Mouse (Mus musculus): ENCODE data around the gene Clec16a. TPM values are rescaled to one million over a fixed set of nuclear protein-coding genes. Genes with fewer than 3 reads are reported as not detected.

Clec16a gene
- total RNA-seq (2021): 10 to 100 TPM; 74.1 to 76.7 TPM
- long read RNA-seq, experiment 1, full-length matches to known transcripts: 1 of 67 reads
- long read RNA-seq, experiment 1, partial matches to known transcripts: 16 of 67 reads
- long read RNA-seq, experiment 1, other reads (novel, unspliced or antisense): 50 of 67 reads
- long read RNA-seq, experiment 2, partial matches to known transcripts: 9 of 46 reads
- long read RNA-seq, experiment 2, other reads (novel, unspliced or antisense): 37 of 46 reads

DNA sequence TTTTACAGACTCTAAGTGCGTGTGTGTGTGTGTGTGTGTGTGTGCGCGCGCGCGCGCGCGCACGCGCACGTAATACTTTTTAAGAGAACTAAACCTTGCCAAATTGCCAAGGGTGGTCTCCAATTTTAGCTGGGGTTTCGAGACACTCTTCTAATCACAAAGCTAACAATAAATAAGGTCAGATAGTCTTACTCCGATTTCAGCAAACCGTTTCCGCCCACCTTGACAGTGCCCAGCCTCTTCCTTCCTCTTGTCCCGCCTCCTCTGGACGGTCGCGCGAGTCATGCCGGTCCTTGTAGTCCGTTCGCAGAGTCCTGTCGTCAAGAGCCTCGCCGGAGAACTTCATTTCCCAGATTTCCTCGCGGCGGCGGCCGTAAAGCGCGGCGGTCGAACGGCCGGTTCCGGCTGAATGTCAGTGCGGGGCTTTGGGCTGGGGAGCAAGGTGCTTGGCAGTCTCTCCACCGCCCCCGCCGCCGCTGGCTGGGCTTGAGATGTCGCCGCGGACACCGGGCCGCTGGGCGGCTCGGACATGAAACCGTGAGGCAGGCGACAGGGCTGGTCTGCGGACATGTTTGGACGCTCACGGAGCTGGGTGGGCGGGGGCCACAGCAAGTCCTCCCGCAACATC is at the start of gene Clec16a:
TSS of gene Clec16a (plus strand) at position 345 of the 628 bp plus-strand sequence.
- peak; percentile 96 to 97 for DNase-seq (ENCODE audit: low spot score in 2 of 2)
- intact Hi-C loops (cut with DNase I): no loop called here

DNA sequence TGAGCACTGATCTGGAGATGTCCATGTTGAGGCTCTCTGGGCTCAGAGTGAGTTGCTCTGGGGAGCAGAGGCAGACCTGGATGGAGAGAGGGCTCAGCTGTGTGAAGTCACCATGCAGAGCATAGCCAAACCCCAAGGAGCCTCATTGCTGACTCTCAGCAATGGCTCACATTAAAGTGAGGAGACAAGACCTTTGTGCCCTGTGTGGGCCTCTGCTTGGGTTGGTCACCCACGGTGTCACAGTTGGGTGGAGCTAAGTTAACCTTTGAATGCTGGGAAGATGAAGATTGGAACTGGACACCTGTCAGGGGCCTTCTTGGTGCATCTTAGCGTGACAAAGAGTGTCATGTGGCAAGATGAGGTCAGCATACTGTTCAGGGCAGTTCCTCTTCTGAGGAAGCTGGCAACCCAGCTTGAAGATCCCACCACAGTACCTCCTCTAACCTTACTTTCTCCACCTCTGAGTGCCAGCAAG is 49.3 kb upstream of the Clec16a start:
- DNase-seq (ENCODE audit: low spot score in 2 of 2): no peak
- intact Hi-C loops (cut with DNase I): no loop called here

DNA sequence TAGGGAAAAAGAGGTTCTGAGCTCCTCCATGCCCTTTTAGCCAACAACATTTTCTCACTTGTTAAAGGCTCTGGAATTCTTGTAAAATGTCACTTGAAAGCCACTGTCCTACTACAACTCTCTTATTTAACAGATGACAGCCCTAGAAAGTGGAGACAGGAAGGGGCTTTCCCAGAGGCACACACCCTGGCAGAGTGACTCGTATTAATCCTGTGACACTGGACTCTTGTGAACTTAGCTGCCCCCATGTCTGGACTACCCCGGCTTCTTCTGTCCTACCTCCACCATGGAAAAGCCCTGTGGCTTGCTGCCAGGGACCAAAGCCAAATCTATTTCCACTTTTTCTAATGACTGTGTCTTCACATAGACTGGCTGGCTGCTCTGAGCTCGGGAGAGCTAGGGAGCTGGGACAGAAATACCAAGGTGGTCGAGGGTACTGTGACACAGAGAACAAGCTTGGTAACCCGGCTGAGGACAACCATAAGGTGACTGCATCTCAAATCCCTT is 47.0 kb upstream of the Clec16a start:
- no peak for DNase-seq (ENCODE audit: low spot score in 2 of 2)
- intact Hi-C loops (cut with DNase I): no loop called here

DNA sequence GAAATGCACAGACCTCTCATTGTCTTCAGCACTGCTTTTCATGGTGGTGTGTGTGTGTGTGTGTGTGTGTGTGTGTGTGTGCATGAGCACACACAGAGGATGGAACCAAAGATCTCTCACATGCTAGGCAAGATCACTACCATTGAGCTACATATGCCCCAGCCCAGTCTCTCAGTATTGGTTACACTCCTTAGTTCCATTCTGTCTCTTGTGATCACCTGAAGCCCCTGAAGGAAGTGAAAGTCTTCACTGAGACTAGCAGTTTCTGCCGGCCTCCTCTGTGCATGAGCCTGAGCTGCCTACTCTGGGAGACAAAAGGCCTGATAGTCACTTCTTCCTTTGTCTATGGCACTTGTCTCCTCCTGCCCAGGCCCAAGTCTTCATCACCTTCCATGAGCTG is 46.0 kb upstream of the Clec16a start:
- intact Hi-C loops (cut with DNase I): no loop called here
- no peak for DNase-seq (ENCODE audit: low spot score in 2 of 2)

DNA sequence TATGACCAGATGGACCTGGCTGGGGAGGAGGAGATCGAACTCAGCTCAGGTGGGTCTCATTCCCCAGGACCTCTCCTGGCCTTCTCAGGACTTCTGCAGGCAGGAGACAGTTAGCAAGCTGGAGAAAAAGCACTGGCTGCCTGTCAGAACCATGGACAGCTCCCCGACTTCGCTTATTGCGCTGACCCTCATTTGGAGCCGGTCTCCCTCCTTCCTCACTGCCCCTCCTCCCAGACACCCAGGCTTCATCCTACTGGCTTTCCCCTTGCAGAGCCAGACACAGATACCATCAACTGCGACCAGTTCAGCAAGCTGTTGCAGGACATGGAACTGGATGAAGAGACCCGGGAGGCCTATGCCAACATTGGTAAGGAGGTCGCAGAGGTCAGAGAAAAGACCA is 43.3 kb upstream of the Clec16a start:
- intact Hi-C loops (cut with DNase I): no loop called here

DNA sequence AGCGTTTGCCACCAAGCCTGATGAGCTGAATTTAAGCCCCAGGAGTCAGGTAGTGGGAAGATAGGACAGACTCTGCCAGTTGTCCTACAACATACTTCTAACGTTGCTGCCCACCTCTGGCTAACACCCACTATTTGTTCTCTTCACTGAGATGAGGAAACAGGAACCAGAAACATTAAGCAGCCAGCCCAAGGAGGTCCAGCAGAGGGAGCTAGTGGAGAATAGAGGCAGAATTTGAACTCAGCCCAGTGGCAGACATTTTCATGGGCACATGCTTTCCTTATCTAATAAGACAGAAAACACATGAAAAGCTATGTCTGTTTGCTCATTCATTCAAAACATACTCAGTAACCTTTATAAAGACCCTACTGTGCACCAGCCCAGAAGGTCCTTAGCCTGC is 42.1 kb upstream of the Clec16a start:
- no peak for DNase-seq (ENCODE audit: low spot score in 2 of 2)
- intact Hi-C loops (cut with DNase I): no loop called here

More for the DNA sequence above, 43.3 kb upstream of the Clec16a start:
- no peak for DNase-seq (ENCODE audit: low spot score in 2 of 2)

DNA sequence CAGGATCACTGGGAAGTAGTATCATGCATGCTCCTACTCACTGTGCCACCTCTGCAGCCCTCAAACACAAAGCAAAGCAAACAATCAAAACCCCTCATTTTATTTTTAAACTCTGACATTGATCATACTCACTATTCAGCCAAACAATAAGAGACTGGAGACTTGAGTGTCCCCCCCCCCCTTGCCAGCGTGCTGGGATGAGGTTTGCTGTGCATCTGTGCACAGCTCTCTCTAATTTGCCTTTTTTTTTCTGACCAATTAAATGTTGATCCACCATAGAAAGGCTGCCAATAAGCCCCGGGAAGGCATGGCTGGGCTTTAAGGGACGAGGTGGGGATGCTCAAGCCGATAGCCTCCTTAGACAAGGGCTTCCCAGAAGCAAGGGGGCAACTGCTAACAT is 37.7 kb upstream of the Clec16a start:
- no peak for DNase-seq (ENCODE audit: low spot score in 2 of 2)
- intact Hi-C loops (cut with DNase I): no loop called here

DNA sequence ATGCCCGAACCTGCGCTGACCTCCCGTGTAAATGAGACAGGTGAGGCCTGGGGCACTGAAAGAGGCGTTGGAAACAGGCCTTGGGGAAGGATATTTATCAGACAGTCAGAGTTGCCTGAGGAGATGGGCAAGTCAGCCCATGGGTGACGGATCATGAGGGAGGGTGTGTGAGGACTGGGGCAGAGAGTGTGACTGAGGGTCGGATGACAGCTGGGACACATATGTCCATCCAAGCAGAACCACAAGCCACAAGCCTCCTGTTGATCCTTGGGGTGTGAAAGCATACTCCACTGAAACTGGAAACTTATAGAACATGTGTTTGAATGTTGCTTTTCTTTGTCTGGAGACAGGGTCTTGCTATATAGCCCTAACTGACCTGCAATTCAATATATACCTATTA is 36.4 kb upstream of the Clec16a start:
- no peak for DNase-seq (ENCODE audit: low spot score in 2 of 2)

DNA sequence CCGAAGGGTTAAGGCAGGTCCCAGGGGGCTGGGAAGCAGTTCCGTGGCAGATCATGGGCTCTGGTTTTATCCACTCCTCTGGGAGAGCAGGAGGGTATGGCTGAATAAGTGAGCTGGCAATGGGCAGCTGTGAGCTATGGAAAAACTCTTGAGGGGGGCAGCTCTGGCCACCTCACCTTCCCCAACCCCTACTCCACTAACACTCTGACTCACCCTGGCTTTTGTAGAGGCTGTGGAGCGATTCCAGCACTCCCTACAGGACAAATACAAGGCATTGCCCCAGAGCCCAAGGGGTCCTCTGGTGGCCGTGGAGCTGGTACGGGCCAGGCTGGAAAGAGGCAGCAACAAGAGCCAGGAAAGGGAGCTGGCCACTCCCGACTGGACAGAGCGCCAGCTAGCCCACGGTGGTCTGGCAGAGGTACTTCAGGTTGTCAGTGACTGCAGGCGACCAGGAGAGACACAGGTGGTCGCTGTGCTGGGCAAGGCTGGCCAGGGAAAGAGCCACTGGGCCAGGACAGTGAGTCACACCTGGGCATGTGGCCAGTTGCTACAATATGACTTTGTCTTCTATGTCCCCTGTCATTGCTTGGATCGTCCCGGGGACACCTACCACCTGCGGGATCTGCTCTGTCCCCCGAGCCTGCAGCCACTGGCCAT is 34.5 kb upstream of the Clec16a start:
- intact Hi-C loops (cut with DNase I): no loop called here
- no peak for DNase-seq (ENCODE audit: low spot score in 2 of 2)

More for the DNA sequence above, 36.4 kb upstream of the Clec16a start:
- intact Hi-C loops (cut with DNase I): loop anchor here (2.0 kb wide), 1 partner anchor 30 kb away; no protein-coding TSS in a partner anchor

DNA sequence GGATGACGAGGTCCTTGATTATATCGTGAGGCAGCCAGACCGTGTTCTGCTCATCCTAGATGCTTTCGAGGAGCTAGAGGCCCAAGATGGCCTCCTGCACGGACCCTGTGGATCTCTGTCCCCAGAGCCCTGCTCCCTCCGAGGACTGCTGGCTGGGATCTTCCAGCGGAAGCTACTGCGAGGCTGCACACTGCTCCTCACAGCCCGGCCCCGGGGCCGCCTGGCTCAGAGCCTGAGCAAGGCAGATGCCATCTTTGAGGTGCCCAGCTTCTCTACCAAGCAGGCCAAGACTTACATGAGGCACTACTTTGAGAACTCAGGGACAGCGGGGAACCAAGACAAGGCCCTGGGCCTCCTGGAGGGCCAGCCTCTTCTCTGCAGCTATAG is 34.0 kb upstream of the Clec16a start:
- no peak for DNase-seq (ENCODE audit: low spot score in 2 of 2)
- intact Hi-C loops (cut with DNase I): no loop called here

DNA sequence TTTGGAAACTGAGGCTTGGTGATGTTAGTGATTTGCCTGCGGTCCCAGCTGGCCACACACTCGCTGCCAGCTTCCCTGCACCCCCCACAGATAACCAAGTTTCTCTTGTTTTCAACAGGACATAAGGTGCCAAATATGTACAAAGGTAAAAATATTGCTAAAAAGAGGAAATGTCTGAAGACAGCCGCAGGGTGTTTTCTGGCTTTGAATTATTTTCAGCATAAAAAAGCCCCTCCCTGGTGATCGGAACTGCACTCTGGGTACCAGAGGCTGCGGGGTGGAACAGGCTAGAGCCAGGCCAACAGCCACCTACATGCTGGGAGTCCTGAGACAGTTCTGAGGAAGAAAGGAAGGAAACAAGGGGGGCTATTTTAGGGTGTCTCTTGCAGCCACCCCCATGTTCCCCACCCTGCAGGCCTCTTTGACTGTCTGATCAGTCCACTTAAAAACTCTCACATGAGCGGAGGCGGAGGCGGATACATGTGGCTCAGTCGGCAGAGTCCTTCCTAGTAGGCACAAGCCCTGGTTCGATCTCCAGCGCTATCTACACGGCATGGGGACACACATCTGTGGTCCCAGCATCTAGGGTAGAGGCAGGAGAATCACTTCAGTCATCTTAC is 29.1 kb upstream of the Clec16a start:
- intact Hi-C loops (cut with DNase I): no loop called here

DNA sequence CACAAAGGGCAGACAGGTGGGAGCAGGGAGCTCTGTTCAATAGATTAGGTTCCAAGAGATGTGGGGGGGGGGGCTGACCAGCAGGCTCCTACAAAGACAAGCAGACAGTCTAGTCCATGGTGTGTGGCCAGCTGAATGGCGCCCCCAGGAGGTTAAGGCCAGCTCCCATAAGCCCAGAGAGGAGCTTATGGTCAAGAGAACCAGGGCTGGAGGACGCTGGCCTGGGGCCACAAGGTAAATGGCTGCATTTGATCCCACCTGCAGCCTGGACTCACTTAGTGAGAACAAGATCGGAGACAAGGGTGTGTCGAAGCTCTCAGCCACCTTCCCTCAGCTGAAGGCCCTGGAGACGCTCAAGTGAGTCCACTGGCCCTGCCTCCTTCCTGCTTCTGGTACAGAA is 27.1 kb upstream of the Clec16a start:
- intact Hi-C loops (cut with DNase I): no loop called here
- DNase-seq (ENCODE audit: low spot score in 2 of 2): no peak

More for the DNA sequence above, 29.1 kb upstream of the Clec16a start:
- DNase-seq (ENCODE audit: low spot score in 2 of 2): no peak

DNA sequence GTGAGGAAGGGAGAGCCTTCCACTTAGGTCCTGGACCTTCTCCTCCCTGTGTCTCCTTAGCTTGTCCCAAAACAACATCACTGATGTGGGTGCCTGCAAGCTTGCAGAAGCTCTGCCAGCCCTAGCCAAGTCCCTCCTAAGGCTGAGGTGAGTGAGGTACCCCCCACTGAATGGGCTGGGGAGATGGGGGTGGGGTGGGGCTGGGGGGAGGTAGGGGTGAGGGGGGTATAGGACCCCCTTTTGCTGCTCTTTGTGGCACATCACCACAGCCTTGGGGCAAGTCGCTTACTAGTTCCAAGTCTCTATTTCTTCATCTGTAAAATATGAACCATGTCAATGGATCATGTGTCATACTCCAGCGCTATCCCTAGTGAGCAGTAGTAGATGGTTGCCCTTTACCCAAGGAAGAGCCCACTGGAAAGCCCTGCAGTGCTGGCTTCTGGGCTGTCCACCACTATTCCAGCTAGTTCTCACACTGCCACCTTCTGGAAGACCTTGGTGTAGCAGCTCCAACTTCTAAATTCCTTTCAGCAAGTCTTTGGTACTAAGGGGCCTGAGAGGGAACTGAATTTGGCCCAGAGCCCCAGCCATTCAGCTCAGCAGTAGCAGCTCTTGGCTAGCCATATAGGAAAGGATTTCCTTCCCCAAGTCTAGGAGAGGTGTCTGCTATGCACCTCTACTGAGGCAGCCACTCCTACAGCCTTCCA is 24.1 kb upstream of the Clec16a start:
- intact Hi-C loops (cut with DNase I): loop anchor here (2.0 to 10.0 kb wide), 3 partner anchors 104 to 436 kb away; no protein-coding TSS in a partner anchor
- DNase-seq (ENCODE audit: low spot score in 2 of 2): peak; percentile 87 to 90

DNA sequence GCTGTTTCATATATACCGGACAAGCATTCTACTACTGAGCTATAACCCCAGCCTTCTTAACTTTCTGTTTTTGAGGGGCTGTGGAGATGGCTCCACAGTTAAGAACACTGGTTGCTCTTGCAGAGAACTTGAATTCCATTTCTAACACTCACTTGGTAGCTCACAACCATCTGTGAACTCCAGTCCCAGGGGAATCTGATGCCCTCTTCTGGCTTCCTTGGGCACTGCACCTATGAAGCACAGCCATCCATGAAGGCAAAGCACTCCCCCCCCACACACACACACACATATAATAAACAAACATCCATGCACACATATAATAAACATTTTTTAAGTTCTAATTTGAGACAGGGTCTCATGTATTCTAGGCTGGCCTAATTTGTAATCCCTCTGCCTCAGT is 22.3 kb upstream of the Clec16a start:
- intact Hi-C loops (cut with DNase I): loop anchor here (5.0 to 10.0 kb wide), 2 partner anchors 246 to 438 kb away; no protein-coding TSS in a partner anchor
- DNase-seq (ENCODE audit: low spot score in 2 of 2): peak; percentile 80 to 83

DNA sequence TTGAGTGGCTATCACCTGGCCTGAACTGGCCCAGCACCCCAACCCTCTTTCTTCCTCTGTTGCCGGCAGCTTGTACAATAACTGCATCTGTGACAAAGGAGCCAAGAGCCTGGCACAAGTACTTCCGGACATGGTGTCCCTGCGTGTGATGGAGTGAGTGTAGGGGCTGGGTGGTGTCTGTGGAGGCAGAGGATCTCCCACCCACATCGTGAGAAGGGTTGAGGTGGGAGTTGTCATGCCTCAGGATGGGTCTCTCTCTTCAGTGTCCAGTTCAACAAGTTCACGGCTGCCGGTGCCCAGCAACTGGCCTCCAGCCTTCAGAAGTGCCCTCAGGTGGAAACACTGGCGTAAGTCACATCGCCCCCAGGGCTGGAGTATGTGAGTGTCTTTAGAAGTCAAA is 21.5 kb upstream of the Clec16a start:
- DNase-seq (ENCODE audit: low spot score in 2 of 2): no peak
- intact Hi-C loops (cut with DNase I): loop anchor here (5.0 to 10.0 kb wide), 2 partner anchors 246 to 439 kb away; no protein-coding TSS in a partner anchor

DNA sequence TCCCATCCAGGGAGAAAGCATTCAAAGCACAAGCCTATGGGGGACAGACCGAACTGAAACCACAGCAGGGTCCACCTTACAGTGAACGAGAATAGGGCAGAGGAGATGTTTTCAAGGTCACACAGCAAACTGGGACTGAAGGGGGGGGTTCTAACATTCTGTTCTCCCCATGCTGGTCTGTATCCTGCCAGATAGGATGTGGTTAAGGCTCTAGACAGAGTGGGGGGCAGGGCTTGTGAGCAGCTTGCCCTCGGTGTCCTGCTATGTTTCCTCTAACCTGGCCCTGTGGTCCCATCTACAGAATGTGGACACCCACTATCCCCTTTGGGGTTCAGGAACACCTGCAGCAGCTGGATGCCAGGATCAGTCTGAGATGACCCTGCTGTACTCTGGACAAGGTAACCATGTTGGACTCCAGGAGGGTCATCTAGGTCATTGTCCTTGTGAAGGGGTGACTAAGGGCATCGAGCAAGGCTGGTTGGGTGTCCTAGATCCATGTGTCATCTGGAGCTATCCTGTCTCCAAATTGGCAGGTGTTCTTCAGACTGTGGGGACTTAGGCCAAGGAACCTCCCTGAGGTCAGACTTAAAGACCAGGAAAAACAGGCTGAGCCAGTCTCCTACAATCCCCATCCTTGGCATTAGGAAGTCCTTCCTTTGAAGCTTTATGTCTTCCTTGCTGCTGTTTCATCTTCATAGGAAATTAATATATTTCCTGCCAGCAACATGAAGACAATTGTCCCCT is 20.1 kb upstream of the Clec16a start:
- no peak for DNase-seq (ENCODE audit: low spot score in 2 of 2)
- intact Hi-C loops (cut with DNase I): loop anchor here (5.0 to 10.0 kb wide), 2 partner anchors 248 to 440 kb away; no protein-coding TSS in a partner anchor

DNA sequence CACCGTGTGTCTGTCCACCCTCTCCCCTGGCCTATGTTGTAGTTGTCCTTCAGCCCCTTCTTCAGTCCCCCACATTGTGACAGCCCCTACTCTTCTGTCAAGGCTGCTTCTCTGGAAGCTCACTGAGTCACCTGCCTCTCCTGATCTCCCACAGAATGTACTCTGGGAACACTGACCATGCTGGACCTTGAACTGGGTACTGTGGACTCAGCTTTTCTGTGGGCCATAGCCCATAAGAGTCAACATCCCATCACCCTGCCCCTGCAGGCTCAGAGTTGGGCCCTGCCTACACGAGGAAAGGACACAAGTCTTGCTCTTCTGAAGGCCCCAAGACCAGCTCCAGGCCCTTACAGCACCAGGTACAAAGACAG is 19.5 kb upstream of the Clec16a start:
- intact Hi-C loops (cut with DNase I): loop anchor here (10.0 kb wide), 1 partner anchor 441 kb away; no protein-coding TSS in a partner anchor
- no peak for DNase-seq (ENCODE audit: low spot score in 2 of 2)

DNA sequence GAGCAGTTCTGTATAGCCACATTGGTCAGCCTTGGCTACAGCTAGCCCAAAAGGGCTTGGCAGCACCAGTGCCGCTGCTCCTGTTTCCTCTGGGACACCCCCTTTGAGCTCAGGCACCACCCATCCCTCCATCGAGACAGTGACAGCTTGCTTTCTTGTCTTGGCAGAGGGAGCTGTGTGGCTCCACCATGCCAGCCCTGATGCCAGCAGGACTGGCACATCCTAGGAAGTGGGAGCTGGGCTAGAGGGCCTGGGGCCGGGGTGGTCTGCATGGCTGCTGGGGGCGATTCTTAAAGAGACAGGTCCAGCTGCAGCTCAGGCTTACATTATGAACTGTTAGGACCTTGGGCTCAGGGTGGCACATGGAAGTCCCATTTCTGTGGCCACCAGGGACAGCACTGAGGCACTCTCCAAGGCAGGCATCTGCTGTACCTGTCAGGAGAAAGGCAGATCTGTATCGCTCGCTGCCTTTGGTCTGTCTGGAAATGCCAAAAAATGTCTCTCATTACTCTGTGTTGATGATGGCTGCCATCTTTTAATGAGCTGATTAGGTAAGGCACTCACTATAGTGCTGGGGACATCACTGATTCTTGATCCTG is 18.0 kb upstream of the Clec16a start:
- intact Hi-C loops (cut with DNase I): loop anchor here (10.0 kb wide), 1 partner anchor 442 kb away; no protein-coding TSS in a partner anchor
- DNase-seq (ENCODE audit: low spot score in 2 of 2): no peak

Measured in left cerebral cortex, postnatal 14 days (tissue).